Mouse (Mus musculus): ENCODE results near the gene Gimap5. TPM values are rescaled to one million over a fixed set of nuclear protein-coding genes. Genes with fewer than 3 reads are reported as not detected.

Gimap5 gene
- total and polyA plus RNA-seq, 3 experiments, result not detected

DNA sequence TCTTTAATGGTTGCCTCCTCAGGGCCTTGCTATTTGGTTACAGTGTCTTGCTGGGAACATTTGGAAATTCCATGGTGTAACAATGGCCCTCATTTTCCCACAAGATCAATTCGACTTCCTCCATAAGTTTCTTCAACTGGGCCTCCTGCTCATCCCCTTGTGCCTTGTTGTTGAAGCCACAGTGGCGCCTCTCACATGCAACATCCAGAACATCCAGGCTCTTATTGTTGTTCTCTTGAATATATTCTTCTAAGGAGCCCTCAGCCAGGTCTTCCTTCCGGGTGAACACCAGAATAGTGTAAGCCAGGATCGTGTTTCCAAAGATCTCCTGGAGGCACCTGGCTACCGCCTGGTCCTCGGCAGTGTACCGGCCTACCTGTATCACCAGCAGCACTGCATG is 43.9 kb upstream of the Gimap5 start:
- no peak for TF ChIP-seq MXI1 (IDR thresholded peaks at IDR 0.05; ENCODE audit: low read depth, low read length)
- TF ChIP-seq ZMIZ1 (IDR thresholded peaks at IDR 0.05; ENCODE audit: low read depth, low read length), result no peak
- no peak overlapping the region for H3K4me3 ChIP-seq (ENCODE audit: control insufficient read depth in 1 of 2, insufficient read depth in 1 of 2, low read depth in 2 of 2, low read length in 2 of 2)
- H3K27me3 ChIP-seq (ENCODE audit: control insufficient read depth in 1 of 2, insufficient read depth in 2 of 2, low read length in 2 of 2), result peaks cover 0 to 2% of the 10 kb centered on the region in 2 experiments; a peak in 1 of 4 replicates
- H3K9ac ChIP-seq (ENCODE audit: control insufficient read depth, low read depth, low read length, poor library complexity, severe bottlenecking), result no peak overlapping the region
- no peak overlapping the region for H3K27ac ChIP-seq (ENCODE audit: control insufficient read depth, low read depth, low read length)
- H3K79me2 ChIP-seq (ENCODE audit: control insufficient read depth, insufficient read depth, low read length, poor library complexity), result no peaks in the 10 kb centered on the region
- H3K4me1 ChIP-seq (ENCODE audit: control insufficient read depth in 1 of 2, insufficient read depth in 2 of 2, low read length in 2 of 2), result no peaks in the 10 kb centered on the region
- H3K9me3 ChIP-seq (replicated peaks; ENCODE audit: insufficient read depth, low read length), result no peaks in the 10 kb centered on the region
- no peak for DNase-seq (ENCODE audit: low read depth, low spot score)
- no peaks in the 10 kb centered on the region for H3K36me3 ChIP-seq (ENCODE audit: control insufficient read depth in 1 of 2, insufficient read depth in 2 of 2, low read length in 2 of 2)

DNA sequence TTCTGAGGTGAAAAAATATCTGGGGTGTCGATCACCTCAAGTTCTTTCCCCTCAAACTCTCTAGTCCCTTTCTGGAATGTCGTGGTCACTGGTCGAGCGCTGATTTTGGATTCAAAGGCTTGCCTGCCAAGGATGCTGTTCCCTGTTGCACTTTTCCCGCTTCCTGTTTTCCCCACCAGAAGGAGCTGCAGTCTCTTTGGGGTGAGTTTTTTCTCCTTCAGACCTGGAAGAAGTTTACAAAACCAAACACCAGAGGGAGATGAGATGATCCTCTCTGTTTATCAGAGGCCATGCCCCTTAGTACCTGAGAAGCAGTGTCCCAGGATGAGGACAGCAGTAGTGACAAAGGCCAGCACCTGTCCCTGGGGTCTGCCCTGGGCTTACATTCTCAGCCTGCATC is 43.4 kb upstream of the Gimap5 start:
- Histone ChIP-seq H3K9me3 (replicated peaks; ENCODE audit: insufficient read depth, low read length) (no peaks in the 10 kb centered on the region), H3K27me3 (ENCODE audit: control insufficient read depth in 1 of 2, insufficient read depth in 2 of 2, low read length in 2 of 2) (peaks cover 0 to 2% of the 10 kb centered on the region in 2 experiments; a peak in 1 of 4 replicates), H3K79me2 (ENCODE audit: control insufficient read depth, insufficient read depth, low read length, poor library complexity) (no peaks in the 10 kb centered on the region), H3K4me1 (ENCODE audit: control insufficient read depth in 1 of 2, insufficient read depth in 2 of 2, low read length in 2 of 2) (no peaks in the 10 kb centered on the region), H3K9ac (ENCODE audit: control insufficient read depth, low read depth, low read length, poor library complexity, severe bottlenecking) (no peak overlapping the region), H3K27ac (ENCODE audit: control insufficient read depth, low read depth, low read length) (no peak overlapping the region), H3K4me3 (ENCODE audit: control insufficient read depth in 1 of 2, insufficient read depth in 1 of 2, low read depth in 2 of 2, low read length in 2 of 2) (no peak overlapping the region), H3K36me3 (ENCODE audit: control insufficient read depth in 1 of 2, insufficient read depth in 2 of 2, low read length in 2 of 2) (no peaks in the 10 kb centered on the region)
- TF ChIP-seq MYB (IDR thresholded peaks at IDR 0.05; ENCODE audit: low read depth, low read length) (no peak), MXI1 (IDR thresholded peaks at IDR 0.05; ENCODE audit: low read depth, low read length) (no peak), MAX (IDR thresholded peaks at IDR 0.05; ENCODE audit: low read length) (no peak), GABPA (IDR thresholded peaks at IDR 0.05; ENCODE audit: low read depth, low read length) (no peak), HCFC1 (IDR thresholded peaks at IDR 0.05; ENCODE audit: low read depth, low read length) (no peak), USF1 (IDR thresholded peaks at IDR 0.05; ENCODE audit: low read depth, low read length) (no peak), ZC3H11A (IDR thresholded peaks at IDR 0.05; ENCODE audit: low read depth, low read length) (no peak), CTCF (IDR thresholded peaks at IDR 0.05 in 2 of 3, conservative IDR thresholded peaks at IDR 0.05 in 1 of 3; ENCODE audit: control insufficient read depth in 1 of 3, insufficient read depth in 1 of 3, low read depth in 2 of 3, low read length in 3 of 3, poor library complexity in 1 of 3, severe bottlenecking in 1 of 3) (no peak), EP300 (IDR thresholded peaks at IDR 0.05; ENCODE audit: low read depth in 1 of 2, low read length in 2 of 2) (no peak), CHD2 (IDR thresholded peaks at IDR 0.05; ENCODE audit: low read length) (no peak), RAD21 (IDR thresholded peaks at IDR 0.05; ENCODE audit: low read depth, low read length) (no peak), MAZ (IDR thresholded peaks at IDR 0.05; ENCODE audit: low read depth, low read length) (no peak), TBP (IDR thresholded peaks at IDR 0.05; ENCODE audit: low read depth, low read length) (no peak), TAL1 (IDR thresholded peaks at IDR 0.05; ENCODE audit: low read length) (no peak), ELF1 (IDR thresholded peaks at IDR 0.05; ENCODE audit: low read depth, low read length) (no peak)
- no peak for DNase-seq (ENCODE audit: low read depth, low spot score)

DNA sequence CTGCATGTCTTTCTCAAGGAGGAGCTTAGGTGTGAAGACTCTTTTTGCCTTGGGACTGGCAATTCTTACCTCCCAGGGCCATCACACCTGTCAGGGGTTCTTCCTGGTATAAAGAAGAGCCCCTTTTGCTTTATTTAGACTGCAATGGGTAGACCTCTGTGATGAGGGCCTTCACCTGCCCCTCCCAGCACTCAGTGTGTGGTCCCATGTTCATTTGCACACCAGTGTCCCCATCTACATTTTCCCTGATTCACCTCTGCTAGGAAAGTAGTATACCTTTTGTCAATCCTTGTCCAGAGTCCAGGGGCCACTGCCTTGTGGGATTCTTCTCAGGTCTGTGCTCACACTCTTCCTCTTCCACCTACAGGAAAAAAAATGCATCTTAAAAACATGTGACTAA is 41.9 kb upstream of the Gimap5 start:
- H3K36me3 ChIP-seq (ENCODE audit: control insufficient read depth in 1 of 2, insufficient read depth in 2 of 2, low read length in 2 of 2), result no peaks in the 10 kb centered on the region
- H3K27me3 ChIP-seq (ENCODE audit: control insufficient read depth in 1 of 2, insufficient read depth in 2 of 2, low read length in 2 of 2), result peaks cover 0 to 2% of the 10 kb centered on the region in 2 experiments; a peak in 1 of 4 replicates
- no peaks in the 10 kb centered on the region for H3K79me2 ChIP-seq (ENCODE audit: control insufficient read depth, insufficient read depth, low read length, poor library complexity)
- H3K9ac ChIP-seq (ENCODE audit: control insufficient read depth, low read depth, low read length, poor library complexity, severe bottlenecking), result no peak overlapping the region
- no peak overlapping the region for H3K27ac ChIP-seq (ENCODE audit: control insufficient read depth, low read depth, low read length)
- no peaks in the 10 kb centered on the region for H3K9me3 ChIP-seq (replicated peaks; ENCODE audit: insufficient read depth, low read length)
- no peaks in the 10 kb centered on the region for H3K4me1 ChIP-seq (ENCODE audit: control insufficient read depth in 1 of 2, insufficient read depth in 2 of 2, low read length in 2 of 2)
- DNase-seq (ENCODE audit: low read depth, low spot score), result no peak
- no peak overlapping the region for H3K4me3 ChIP-seq (ENCODE audit: control insufficient read depth in 1 of 2, insufficient read depth in 1 of 2, low read depth in 2 of 2, low read length in 2 of 2)
- TF ChIP-seq GATA1 (IDR thresholded peaks at IDR 0.05; ENCODE audit: low read depth, low read length) (no peak), GABPA (IDR thresholded peaks at IDR 0.05; ENCODE audit: low read depth, low read length) (no peak), TAL1 (IDR thresholded peaks at IDR 0.05; ENCODE audit: low read length) (no peak), NRF1 (IDR thresholded peaks at IDR 0.05; ENCODE audit: insufficient read depth, low read depth, low read length, poor library complexity, severe bottlenecking) (no peak), HCFC1 (IDR thresholded peaks at IDR 0.05; ENCODE audit: low read depth, low read length) (no peak), NELFE (IDR thresholded peaks at IDR 0.05; ENCODE audit: low read depth, low read length) (no peak), POLR2AphosphoS2 (IDR thresholded peaks at IDR 0.05; ENCODE audit: low read length) (no peak), ELF1 (IDR thresholded peaks at IDR 0.05; ENCODE audit: low read depth, low read length) (no peak), POLR2A (IDR thresholded peaks at IDR 0.05; ENCODE audit: control insufficient read depth in 1 of 2, insufficient read depth in 1 of 2, low read depth in 1 of 2, low read length in 2 of 2, poor library complexity in 1 of 2) (no peak), MXI1 (IDR thresholded peaks at IDR 0.05; ENCODE audit: low read depth, low read length) (no peak), CTCF (IDR thresholded peaks at IDR 0.05 in 2 of 3, conservative IDR thresholded peaks at IDR 0.05 in 1 of 3; ENCODE audit: control insufficient read depth in 1 of 3, insufficient read depth in 1 of 3, low read depth in 2 of 3, low read length in 3 of 3, poor library complexity in 1 of 3, severe bottlenecking in 1 of 3) (no peak), SIN3A (IDR thresholded peaks at IDR 0.05; ENCODE audit: low read length) (no peak), CHD2 (IDR thresholded peaks at IDR 0.05; ENCODE audit: low read length) (no peak), ZKSCAN1 (IDR thresholded peaks at IDR 0.05; ENCODE audit: low read depth, low read length) (no peak), USF2 (IDR thresholded peaks at IDR 0.05; ENCODE audit: borderline replicate concordance in 1 of 2, insufficient read depth in 1 of 2, low read depth in 1 of 2, low read length in 2 of 2) (no peak), ZMIZ1 (IDR thresholded peaks at IDR 0.05; ENCODE audit: low read depth, low read length) (no peak), POLR2AphosphoS5 (IDR thresholded peaks at IDR 0.05; ENCODE audit: borderline replicate concordance, low read depth, low read length) (no peak), MAZ (IDR thresholded peaks at IDR 0.05; ENCODE audit: low read depth, low read length) (no peak)

Measured in MEL (cell line).